Mouse (Mus musculus) heart, adult 2 months (tissue): ENCODE measurements around the gene Atg7.

ENCODE experiments used
- CTCF ChIP-seq: fragments of 200-600 bp; IDR thresholded peaks from 2 replicates; pipeline ENCODE4 v1.8.1; 2022; ENCODE audit warnings: antibody characterized with exemption, mild to moderate bottlenecking, moderate library complexity
- POLR2A ChIP-seq: fragments of 200-500 bp; IDR thresholded peaks from 2 replicates; pipeline ENCODE4 v1.6.1; 2011; ENCODE audit warnings: mild to moderate bottlenecking, low read depth, low read length, control low read depth; ENCODE audit not compliant: insufficient read depth

- no peak for TF ChIP-seq POLR2A
- no peak for TF ChIP-seq CTCF
These were observed 249.5 kb downstream of the Atg7 start for GRCm38 (mm10) chr6:114892363-114892762.
